Mouse (Mus musculus) hindbrain, embryonic 11.5 days (tissue): ENCODE results near the gene Pmepa1. TPM values are rescaled to one million over a fixed set of nuclear protein-coding genes. Genes with fewer than 3 reads are reported as not detected.

ENCODE experiments used
- ATAC-seq: fragments of 200-750 bp; cut with Nextera tagmentation; 2 replicates; pipeline ENCODE4 v1.8.0; 2017; ENCODE audit warnings: mild to moderate bottlenecking, moderate TSS enrichment, moderate library complexity; ENCODE audit not compliant: low FRiP score
- DNase-seq: peaks from one replicate; pipeline ENCODE4 v3.0.0-alpha.2; 2015; ENCODE audit warnings: low spot score
- H3K27ac ChIP-seq: fragments of 300-500 bp; sonication (generic); 2 replicates; pipeline ENCODE4 v1.5.1; 2014; ENCODE audit warnings: mild to moderate bottlenecking, low read depth, low read length
- H3K27me3 ChIP-seq: fragments of 300-500 bp; sonication (generic); 2 replicates; pipeline ENCODE4 v1.6.1; 2014; ENCODE audit warnings: mild to moderate bottlenecking, low read length, moderate library complexity, mixed read lengths; ENCODE audit not compliant: control insufficient read depth, insufficient read depth
- H3K36me3 ChIP-seq: fragments of 300-500 bp; sonication (generic); 2 replicates; pipeline ENCODE4 v1.6.1; 2014; ENCODE audit warnings: mild to moderate bottlenecking, low read length, moderate library complexity, mixed read lengths; ENCODE audit not compliant: control insufficient read depth, insufficient read depth
- H3K4me1 ChIP-seq: fragments of 300-500 bp; sonication (generic); replicated peaks from 2 replicates; pipeline ENCODE4 v1.6.1; 2014; ENCODE audit warnings: low read length, mixed read lengths; ENCODE audit not compliant: control insufficient read depth, insufficient read depth
- H3K4me2 ChIP-seq: fragments of 300-500 bp; sonication (generic); replicated peaks from 2 replicates; pipeline ENCODE4 v1.6.1; 2014; ENCODE audit warnings: mild to moderate bottlenecking, low read depth, low read length
- H3K4me3 ChIP-seq: fragments of 300-500 bp; sonication (generic); 2 replicates; pipeline ENCODE4 v1.5.1; 2014; ENCODE audit warnings: low read depth, low read length
- H3K9ac ChIP-seq: fragments of 300-500 bp; sonication (generic); 2 replicates; pipeline ENCODE4 v1.6.1; 2014; ENCODE audit warnings: low read depth, low read length
- H3K9me3 ChIP-seq: fragments of 300-500 bp; sonication (generic); 2 replicates; pipeline ENCODE4 v1.6.1; 2016; ENCODE audit warnings: low read length; ENCODE audit not compliant: control insufficient read depth
- WGBS: fragments of 180-500 bp; shearing (Covaris S2); extraction: QIAGEN DNeasy Blood & Tissue Kit; methylation state at CpG from one replicate; pipeline ENCODE4 v1.1.7; 2014; 5-methylcytosine and 5-hydroxymethylcytosine counted together
- polyA plus RNA-seq: library from polyadenylated mRNA; unstranded; fragments of >200 nt; fragmentation: Nextera tagmentation; extraction: Ambion mirVana; gene quantifications from 2 replicates; pipeline ENCODE4 v1.2.1, GENCODE M21; 2014

The Pmepa1 gene
- polyA plus RNA-seq, 1 experiment from 2014 or later = 5.0 TPM

GRCm38 (mm10) chr2:173179046-173179445 lies 97.3 kb downstream of the Pmepa1 start:
- Histone ChIP-seq H3K4me3 (no peak overlapping the region), H3K27ac (no peak overlapping the region)

DNA sequence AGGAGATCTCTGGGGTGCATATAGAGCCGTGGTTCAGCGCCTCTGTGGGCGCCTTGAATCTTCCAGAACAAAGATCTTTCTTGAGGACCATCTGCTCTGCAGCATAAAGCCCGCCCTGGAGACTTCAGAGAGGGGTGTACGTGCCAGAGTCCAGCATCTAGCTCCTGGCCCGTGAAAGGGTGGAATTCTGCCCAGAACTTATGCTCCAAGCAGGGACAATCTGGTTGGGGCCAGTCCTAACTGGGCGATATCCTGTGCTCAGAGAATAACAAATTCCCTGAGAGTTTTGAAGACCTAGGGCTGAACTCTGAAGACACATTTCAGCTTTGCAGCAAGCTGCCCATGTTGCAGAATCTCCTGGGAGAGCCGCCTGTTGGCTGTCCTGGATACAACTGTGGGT lies 98.4 kb downstream of the Pmepa1 start:
- 94% methylated on average over 8 of the region's 8 CpGs for WGBS
- Histone ChIP-seq H3K27me3 (no peaks in the 10 kb centered on the region; the same call in 1 of the 2 replicates), H3K9ac (no peak overlapping the region), H3K4me2 (no peak overlapping the region), H3K4me3 (no peak overlapping the region), H3K9me3 (no peaks in the 10 kb centered on the region), H3K4me1 (peaks cover 6% of the 10 kb centered on the region), H3K27ac (no peak overlapping the region), H3K36me3 (no peaks in the 10 kb centered on the region)
- ATAC-seq (no peak), DNase-seq (no peak)

More at GRCm38 (mm10) chr2:173179046-173179445, 97.3 kb downstream of the Pmepa1 start:
- DNase-seq = no peak
- Histone ChIP-seq H3K9ac (no peak overlapping the region), H3K36me3 (no peaks in the 10 kb centered on the region), H3K27me3 (no peaks in the 10 kb centered on the region; the same call in 1 of the 2 replicates), H3K4me2 (no peak overlapping the region), H3K4me1 (peaks cover 6% of the 10 kb centered on the region), H3K9me3 (no peaks in the 10 kb centered on the region)
- 89% methylated on average over 7 of the region's 7 CpGs for WGBS
- ATAC-seq = no peak

GRCm38 (mm10) chr2:173177481-173177880 lies 98.9 kb downstream of the Pmepa1 start:
- Histone ChIP-seq H3K4me1 (peaks cover 6% of the 10 kb centered on the region), H3K27ac (no peak overlapping the region), H3K36me3 (no peaks in the 10 kb centered on the region), H3K4me2 (no peak overlapping the region), H3K4me3 (no peak overlapping the region), H3K27me3 (no peaks in the 10 kb centered on the region; the same call in 1 of the 2 replicates), H3K9me3 (no peaks in the 10 kb centered on the region), H3K9ac (no peak overlapping the region)
- no peak for DNase-seq
- WGBS = 79% methylated on average over 5 of the region's 5 CpGs
- ATAC-seq = no peak

GRCm38 (mm10) chr2:173175703-173176102 lies 100.6 kb downstream of the Pmepa1 start:
- WGBS = 92% methylated on average over 5 of the region's 5 CpGs
- no peaks in the 10 kb centered on the region; the same call in 1 of the 2 replicates for H3K27me3 ChIP-seq
- DNase-seq (no peak), ATAC-seq (no peak)
- no peak overlapping the region for H3K4me3 ChIP-seq
- H3K9ac ChIP-seq = no peak overlapping the region
- H3K27ac ChIP-seq = no peak overlapping the region
- H3K36me3 ChIP-seq = no peaks in the 10 kb centered on the region
- peaks cover 17% of the 10 kb centered on the region for H3K4me1 ChIP-seq
- no peak overlapping the region for H3K4me2 ChIP-seq
- no peaks in the 10 kb centered on the region for H3K9me3 ChIP-seq

DNA sequence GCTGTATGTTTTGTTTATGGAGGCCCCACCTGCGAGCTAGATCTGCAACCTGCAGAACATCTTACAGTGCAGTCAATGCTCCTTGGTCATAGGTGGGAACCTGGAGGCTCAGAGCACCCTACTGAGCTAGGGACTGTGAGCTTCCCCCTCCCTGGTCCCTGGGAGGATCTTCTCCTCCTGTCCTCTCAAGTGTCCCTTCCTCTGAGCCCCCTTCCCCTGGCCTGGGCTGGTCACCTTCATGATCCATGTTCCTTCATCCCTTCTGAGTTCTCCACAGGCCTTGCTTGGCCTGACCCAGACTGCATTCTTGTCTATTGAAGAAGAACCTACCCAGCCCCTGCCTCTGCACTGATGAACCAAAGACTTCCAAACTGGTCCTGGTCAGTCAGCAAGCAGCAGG lies 101.8 kb downstream of the Pmepa1 start:
- Histone ChIP-seq H3K9me3 (no peaks in the 10 kb centered on the region), H3K36me3 (no peaks in the 10 kb centered on the region), H3K27me3 (no peaks in the 10 kb centered on the region; the same call in 1 of the 2 replicates), H3K4me1 (peaks cover 17% of the 10 kb centered on the region), H3K9ac (no peak overlapping the region; the same call in 1 of the 2 replicates), H3K4me3 (no peak overlapping the region), H3K27ac (peak overlapping the region; percentile 85), H3K4me2 (peak overlapping the region; percentile 6; the same call in 1 of the 2 replicates)
- DNase-seq (no peak), ATAC-seq (no peak)
- WGBS = 70% methylated on average over 1 of the region's 1 CpGs

Other genes with a start within 250 kb of the Pmepa1 start
- gene Ctcfl, start 157.0 kb downstream of the Pmepa1 start, polyA plus RNA-seq = 0.06 TPM in 2 replicates
- not detected in 2 replicates for gene Pck1, start 123.5 kb downstream of the Pmepa1 start, polyA plus RNA-seq
- 0.33 TPM in 1 of 2 replicates, not detected in the other for gene Zbp1, start 57.6 kb downstream of the Pmepa1 start, polyA plus RNA-seq
- not detected in 2 replicates for gene 1700021F07Rik, start 246.1 kb upstream of the Pmepa1 start, polyA plus RNA-seq